Mouse (Mus musculus): ENCODE measurements around the gene Rcbtb2. TPM values are rescaled to one million over a fixed set of nuclear protein-coding genes. Genes with fewer than 3 reads are reported as not detected.

Rcbtb2 gene
- polyA plus RNA-seq, 1 experiment from 2014 or later: 140 TPM

DNA sequence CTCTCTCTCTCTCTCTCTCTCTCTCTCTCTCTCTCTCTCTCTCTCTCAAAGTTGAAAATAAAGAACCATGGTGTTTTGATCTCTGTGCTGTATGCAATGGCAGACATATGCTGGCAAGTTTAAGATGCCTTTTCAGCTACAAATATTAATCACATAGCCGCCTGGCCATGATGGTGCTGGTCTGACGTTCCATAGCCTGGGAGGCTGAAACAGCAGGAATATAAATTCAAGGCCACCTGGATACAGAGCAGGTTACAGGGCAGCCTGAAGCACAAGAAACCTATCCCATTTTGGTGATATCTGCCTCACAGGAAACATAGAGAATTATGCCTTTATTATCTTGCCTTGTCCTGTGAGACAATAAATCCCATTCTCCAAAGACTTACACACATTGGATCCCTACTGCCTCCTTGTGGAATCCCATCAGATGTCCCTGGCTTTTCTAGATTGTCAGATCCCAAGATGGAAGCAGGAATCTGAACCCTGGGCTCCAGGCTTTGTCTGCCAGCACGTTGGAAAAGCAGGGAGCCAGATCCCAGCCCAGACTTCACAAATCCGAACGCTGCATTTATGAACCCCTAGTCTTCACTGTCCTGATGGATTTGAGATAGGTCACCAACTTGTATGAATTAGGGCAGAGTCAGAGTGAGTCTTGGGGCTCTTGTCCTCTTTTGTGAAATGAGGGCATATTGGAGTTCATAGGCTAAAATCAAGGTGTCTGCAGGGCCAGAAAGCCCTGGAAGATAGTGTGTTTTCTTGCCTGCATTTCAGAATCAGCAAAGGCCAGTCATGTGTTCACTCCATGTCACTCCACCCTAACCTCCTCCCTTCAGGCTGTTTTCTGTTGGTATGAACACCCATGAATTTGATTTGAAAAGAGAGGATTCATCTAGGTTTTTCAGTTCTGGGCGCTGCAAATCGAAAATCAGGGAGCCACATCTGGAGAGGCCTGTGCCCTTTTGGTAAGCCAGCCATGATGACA lies 5.1 kb upstream of the Rcbtb2 start:
- Histone ChIP-seq H3K27ac (replicated peaks) (no peak overlapping the region), H3K4me1 (0 out of 2 replicates have a peak, but pooled peaks cover 7% of the 10 kb centered on the region), H3K4me2 (replicated peaks) (no peak overlapping the region), H3K9me3 (no peaks in the 10 kb centered on the region), H3K36me3 (no peaks in the 10 kb centered on the region), H3K27me3 (no peaks in the 10 kb centered on the region), H3K9ac (replicated peaks) (no peak overlapping the region), H3K4me3 (no peak overlapping the region)
- WGBS: 82% methylated on average over 7 of the region's 7 CpGs
- no peak for ATAC-seq (ENCODE audit: low FRiP score, low read depth)

DNA sequence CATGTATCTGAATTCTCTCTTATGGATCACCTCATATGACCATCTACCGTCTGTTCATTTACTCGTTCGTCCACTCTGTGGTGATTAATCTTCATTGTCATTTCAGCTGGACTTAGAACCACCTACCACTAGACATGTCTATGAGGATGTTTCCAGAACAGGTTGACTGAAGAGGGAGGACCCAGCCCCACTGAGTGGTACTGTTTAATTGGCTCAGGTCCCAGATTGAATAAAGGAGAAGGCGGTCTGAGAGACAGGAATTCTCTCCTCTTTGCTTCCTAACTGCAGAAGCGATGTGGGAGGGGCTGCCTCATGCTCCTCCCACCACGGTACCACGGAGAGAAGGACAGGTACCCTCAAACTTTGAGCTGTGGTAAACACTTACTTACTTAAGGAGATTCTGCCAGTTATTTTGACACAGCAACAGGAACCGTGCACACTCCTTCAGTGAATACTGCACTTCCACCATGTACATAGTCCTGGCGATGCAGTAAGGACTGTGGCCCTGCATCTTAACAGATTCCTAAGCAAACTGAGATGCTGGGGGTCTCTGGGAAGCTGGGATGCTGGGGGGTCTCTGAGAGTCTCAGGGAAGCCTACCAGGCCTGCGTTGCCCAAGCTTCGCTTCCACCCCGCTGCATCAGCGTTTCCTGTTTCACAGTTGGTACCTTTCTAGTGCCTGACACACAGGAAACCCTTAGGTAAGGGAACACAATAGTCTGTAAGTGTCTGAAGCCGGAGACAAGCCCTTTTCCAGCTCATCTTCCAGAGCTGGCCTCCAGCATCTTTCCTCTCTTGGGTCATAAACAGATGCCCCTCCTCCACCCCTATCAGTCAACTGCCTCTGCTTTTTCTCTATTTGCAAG lies 4.1 kb upstream of the Rcbtb2 start:
- Histone ChIP-seq H3K27ac (replicated peaks) (no peak overlapping the region), H3K4me2 (replicated peaks) (no peak overlapping the region), H3K4me3 (no peak overlapping the region), H3K9ac (replicated peaks) (no peak overlapping the region), H3K36me3 (no peaks in the 10 kb centered on the region), H3K4me1 (0 out of 2 replicates have a peak, but pooled peaks cover 7% of the 10 kb centered on the region), H3K27me3 (no peaks in the 10 kb centered on the region), H3K9me3 (no peaks in the 10 kb centered on the region)
- no peak for ATAC-seq (ENCODE audit: low FRiP score, low read depth)
- WGBS: 77% methylated on average over 14 of the region's 14 CpGs

DNA sequence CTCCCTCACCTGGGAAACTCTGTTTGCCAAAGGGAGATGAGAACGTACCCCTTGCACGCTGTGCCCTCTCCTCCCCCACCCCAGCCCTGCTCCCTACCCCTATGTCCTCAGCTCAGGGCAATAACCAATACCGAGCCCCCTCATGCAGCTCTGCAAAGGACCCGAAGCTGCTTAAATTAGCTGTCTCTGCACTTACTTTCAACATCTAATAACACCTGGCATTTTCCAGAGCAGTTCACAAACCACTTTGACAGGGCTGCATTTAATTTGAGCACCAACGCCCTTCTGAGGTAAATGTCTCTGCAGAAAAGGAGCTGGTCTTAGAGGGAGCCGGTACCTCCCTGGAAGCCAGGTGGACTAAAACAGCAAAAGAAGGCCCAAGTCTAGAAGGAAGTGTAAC lies 3.4 kb upstream of the Rcbtb2 start:
- 61% methylated on average over 6 of the region's 6 CpGs for WGBS
- ATAC-seq (ENCODE audit: low FRiP score, low read depth): no peak
- H3K4me3 ChIP-seq: no peak overlapping the region

DNA sequence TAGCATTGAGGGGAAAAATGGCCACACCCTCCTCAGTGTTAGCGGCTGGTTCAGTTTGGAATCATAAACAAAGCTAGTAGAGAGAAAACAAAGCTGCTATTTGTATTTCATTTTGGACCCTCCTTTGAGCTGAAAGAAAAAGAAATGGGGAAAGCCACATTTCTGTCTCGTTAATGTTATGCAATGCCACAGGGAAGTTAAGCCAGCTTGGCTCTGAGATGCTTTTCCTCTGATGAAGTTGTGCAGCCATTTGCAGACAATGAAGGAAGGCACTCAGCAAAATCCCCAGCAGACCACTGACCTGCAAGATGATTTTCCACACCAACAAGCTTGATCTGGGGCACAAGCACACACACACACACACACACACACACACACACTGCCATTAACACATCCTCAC lies 2.9 kb upstream of the Rcbtb2 start:
- Histone ChIP-seq H3K9me3 (no peaks in the 10 kb centered on the region), H3K4me1 (0 out of 2 replicates have a peak, but pooled peaks cover 7% of the 10 kb centered on the region), H3K36me3 (no peaks in the 10 kb centered on the region), H3K9ac (replicated peaks) (no peak overlapping the region), H3K4me2 (replicated peaks) (no peak overlapping the region), H3K27ac (replicated peaks) (no peak overlapping the region), H3K4me3 (no peak overlapping the region), H3K27me3 (no peaks in the 10 kb centered on the region)
- no peak for ATAC-seq (ENCODE audit: low FRiP score, low read depth)
- 45% methylated on average over 2 of the region's 2 CpGs for WGBS

More for the DNA sequence above, 3.4 kb upstream of the Rcbtb2 start:
- no peak overlapping the region for H3K9ac ChIP-seq (replicated peaks)
- no peaks in the 10 kb centered on the region for H3K36me3 ChIP-seq
- H3K9me3 ChIP-seq: no peaks in the 10 kb centered on the region
- H3K27ac ChIP-seq (replicated peaks): no peak overlapping the region
- no peak overlapping the region for H3K4me2 ChIP-seq (replicated peaks)
- 0 out of 2 replicates have a peak, but pooled peaks cover 7% of the 10 kb centered on the region for H3K4me1 ChIP-seq
- H3K27me3 ChIP-seq: no peaks in the 10 kb centered on the region

DNA sequence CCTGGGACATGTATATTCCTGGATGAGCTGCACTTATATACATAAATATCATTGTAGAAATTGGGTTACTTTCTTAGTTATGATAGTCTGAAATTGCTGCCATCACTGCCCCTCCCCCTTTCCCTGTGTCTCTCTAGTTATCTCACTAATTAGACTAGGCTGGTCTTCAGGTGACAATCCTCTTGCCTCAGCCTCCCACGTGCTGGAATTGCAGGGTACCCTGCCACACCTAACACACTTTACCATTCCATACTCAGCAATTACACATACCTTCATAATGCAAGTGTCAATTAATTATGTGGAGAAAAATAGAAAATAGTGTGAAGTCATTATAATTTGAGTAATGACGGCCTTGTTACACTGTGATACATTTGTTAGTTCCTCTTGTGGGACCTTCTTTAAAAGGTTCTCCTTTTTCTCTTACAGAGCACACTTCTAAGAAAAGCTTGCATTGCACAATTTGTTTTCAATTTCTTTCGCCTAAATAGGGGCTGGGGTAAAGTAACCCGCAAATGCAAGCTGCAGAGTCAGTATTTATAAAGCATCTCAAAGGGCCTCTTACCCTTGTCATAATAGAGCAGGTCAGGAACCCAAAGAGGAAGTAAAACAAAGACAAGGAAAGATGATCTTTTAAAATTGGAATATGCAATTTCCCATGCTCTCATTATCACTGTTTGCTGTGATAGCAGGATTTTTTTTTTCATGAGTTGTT lies 470 bp upstream of the Rcbtb2 start:
- no peak overlapping the region for H3K4me2 ChIP-seq (replicated peaks)
- H3K4me3 ChIP-seq: no peak overlapping the region
- no peaks in the 10 kb centered on the region for H3K27me3 ChIP-seq
- no peak overlapping the region for H3K9ac ChIP-seq (replicated peaks)
- no peak overlapping the region for H3K27ac ChIP-seq (replicated peaks)
- 66% methylated on average over 4 of the region's 4 CpGs for WGBS
- no peaks in the 10 kb centered on the region for H3K9me3 ChIP-seq
- 0 out of 2 replicates have a peak, but pooled peaks cover 7% of the 10 kb centered on the region for H3K4me1 ChIP-seq
- no peak for ATAC-seq (ENCODE audit: low FRiP score, low read depth)
- H3K36me3 ChIP-seq: no peaks in the 10 kb centered on the region

DNA sequence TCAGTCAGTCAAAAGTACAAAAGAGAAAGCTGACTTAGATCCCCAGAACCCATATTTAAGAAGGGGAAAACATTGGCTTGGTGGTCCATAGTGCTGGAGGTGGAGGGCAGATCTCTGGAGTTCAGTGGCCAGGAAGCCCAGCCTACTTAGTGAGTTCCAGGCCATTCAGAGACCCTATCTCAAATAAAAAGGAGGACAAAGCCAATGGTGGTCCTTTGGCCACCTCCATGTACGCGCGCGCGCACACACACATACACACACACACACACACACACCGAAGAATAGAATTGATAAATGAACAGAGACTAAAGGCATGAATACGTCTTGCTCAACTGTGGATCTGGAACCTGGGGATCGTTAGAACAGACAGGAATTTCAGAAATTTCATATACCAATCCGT lies 544 bp downstream of the Rcbtb2 start:
- Histone ChIP-seq H3K4me3 (no peak overlapping the region), H3K36me3 (no peaks in the 10 kb centered on the region), H3K9me3 (no peaks in the 10 kb centered on the region), H3K9ac (replicated peaks) (no peak overlapping the region), H3K4me1 (0 out of 2 replicates have a peak, but pooled peaks cover 7% of the 10 kb centered on the region), H3K4me2 (replicated peaks) (no peak overlapping the region), H3K27me3 (no peaks in the 10 kb centered on the region), H3K27ac (replicated peaks) (no peak overlapping the region)
- ATAC-seq (ENCODE audit: low FRiP score, low read depth): no peak
- WGBS: 93% methylated on average over 9 of the region's 9 CpGs

DNA sequence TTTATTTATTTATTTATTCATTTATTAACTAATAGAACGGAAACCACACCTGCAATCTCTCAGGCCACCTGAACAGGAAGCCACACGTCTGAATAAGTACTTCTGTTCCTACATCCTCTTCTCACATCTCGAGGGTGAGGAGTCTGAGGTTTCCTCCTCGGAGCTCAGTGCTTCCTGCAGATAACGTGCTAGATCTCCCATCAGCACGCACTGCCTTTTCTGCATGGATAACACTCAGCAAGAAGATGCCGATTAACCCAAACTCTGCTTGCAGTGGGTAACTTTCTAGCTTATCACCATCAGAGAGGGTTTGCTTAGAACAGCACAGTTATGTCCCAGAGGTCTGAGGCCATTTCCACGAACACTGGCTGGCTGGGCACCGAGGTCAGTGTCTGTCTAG lies 949 bp downstream of the Rcbtb2 start:
- no peak overlapping the region for H3K9ac ChIP-seq (replicated peaks)
- no peaks in the 10 kb centered on the region for H3K9me3 ChIP-seq
- ATAC-seq (ENCODE audit: low FRiP score, low read depth): no peak
- WGBS: 84% methylated on average over 9 of the region's 9 CpGs
- no peaks in the 10 kb centered on the region for H3K27me3 ChIP-seq
- H3K36me3 ChIP-seq: no peaks in the 10 kb centered on the region
- H3K27ac ChIP-seq (replicated peaks): no peak overlapping the region
- H3K4me1 ChIP-seq: 0 out of 2 replicates have a peak, but pooled peaks cover 7% of the 10 kb centered on the region
- H3K4me3 ChIP-seq: no peak overlapping the region
- no peak overlapping the region for H3K4me2 ChIP-seq (replicated peaks)

DNA sequence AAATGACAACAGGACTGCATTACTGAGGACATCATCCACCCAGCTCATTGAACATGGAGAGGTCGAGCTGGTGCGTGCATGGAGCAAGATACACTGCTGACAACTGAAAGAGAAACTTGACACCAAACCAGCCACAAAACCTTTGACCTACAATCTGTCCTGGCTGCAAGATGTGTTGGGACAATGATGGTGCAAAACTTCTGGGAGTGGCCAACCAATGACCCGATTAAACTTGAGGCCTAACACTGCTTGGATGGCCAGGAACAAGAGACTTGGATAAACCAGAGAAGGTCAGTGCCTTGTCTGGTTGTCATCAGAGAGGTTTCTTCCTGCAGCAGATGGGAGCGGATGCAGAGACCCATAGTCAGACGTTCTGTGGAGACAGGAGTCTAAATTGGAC lies 7.7 kb downstream of the Rcbtb2 start:
- 68% methylated on average over 5 of the region's 5 CpGs for WGBS
- Histone ChIP-seq H3K27me3 (no peaks in the 10 kb centered on the region), H3K27ac (replicated peaks) (no peak overlapping the region), H3K4me2 (replicated peaks) (no peak overlapping the region), H3K4me1 (no peaks in the 10 kb centered on the region), H3K36me3 (no peaks in the 10 kb centered on the region), H3K9ac (replicated peaks) (no peak overlapping the region), H3K9me3 (no peaks in the 10 kb centered on the region), H3K4me3 (no peak overlapping the region)
- no peak for ATAC-seq (ENCODE audit: low FRiP score, low read depth)

DNA sequence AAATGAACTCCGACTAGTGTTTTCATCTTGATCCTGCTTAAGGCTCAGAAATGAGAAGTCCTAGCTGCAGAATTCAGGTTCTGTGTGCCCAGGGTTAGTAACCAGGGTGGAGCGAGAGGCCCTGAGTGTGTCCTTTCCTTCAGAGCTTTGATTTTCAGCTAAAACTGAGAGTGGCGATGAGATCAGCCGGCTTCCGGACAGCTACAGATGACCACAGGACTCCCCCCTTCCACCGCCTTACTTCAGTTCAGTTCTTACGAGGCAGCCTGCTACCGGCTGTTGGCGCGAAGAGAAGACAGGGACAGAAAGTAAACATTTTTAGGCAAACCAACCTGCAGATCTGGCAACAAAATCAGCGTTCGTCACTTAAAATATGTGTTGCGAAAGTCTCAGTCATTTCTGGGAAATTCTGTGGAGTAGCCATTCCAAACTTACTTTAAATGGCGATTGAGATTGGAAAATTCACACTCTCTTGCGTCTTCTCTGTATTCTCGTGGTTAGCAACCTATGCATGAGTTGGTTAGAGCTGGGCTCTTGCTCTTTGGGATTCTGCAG lies 9.1 kb downstream of the Rcbtb2 start:
- Histone ChIP-seq H3K4me2 (replicated peaks) (no peak overlapping the region), H3K4me3 (no peak overlapping the region), H3K36me3 (no peaks in the 10 kb centered on the region), H3K4me1 (no peaks in the 10 kb centered on the region), H3K9ac (replicated peaks) (no peak overlapping the region), H3K9me3 (no peaks in the 10 kb centered on the region), H3K27me3 (no peaks in the 10 kb centered on the region), H3K27ac (replicated peaks) (no peak overlapping the region)
- ATAC-seq (ENCODE audit: low FRiP score, low read depth): no peak
- 88% methylated on average over 16 of the region's 16 CpGs for WGBS

DNA sequence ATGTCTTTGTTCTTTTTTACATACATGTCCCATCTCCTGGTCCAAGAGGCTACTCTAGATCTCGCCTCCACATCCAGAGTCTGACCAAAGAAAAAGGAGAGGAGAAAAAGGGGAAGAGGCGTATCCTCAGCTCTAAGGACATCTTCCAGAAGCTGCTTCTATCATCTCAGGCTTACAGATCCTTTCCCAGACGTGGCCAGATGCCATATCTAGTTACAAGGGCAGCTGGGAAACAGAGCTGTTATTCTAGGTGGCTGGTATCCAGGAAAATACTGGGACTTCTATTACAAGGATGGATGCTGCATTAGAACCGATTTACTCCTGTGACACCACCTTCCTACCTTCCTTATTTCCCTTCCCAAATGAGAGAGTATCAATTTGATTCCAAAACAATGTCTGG lies 9.9 kb downstream of the Rcbtb2 start:
- Histone ChIP-seq H3K4me2 (replicated peaks) (no peak overlapping the region), H3K27me3 (no peaks in the 10 kb centered on the region), H3K9me3 (no peaks in the 10 kb centered on the region), H3K9ac (replicated peaks) (no peak overlapping the region), H3K4me1 (no peaks in the 10 kb centered on the region), H3K4me3 (no peak overlapping the region), H3K36me3 (no peaks in the 10 kb centered on the region), H3K27ac (replicated peaks) (no peak overlapping the region)
- WGBS: 75% methylated on average over 4 of the region's 4 CpGs
- ATAC-seq (ENCODE audit: low FRiP score, low read depth): no peak

DNA sequence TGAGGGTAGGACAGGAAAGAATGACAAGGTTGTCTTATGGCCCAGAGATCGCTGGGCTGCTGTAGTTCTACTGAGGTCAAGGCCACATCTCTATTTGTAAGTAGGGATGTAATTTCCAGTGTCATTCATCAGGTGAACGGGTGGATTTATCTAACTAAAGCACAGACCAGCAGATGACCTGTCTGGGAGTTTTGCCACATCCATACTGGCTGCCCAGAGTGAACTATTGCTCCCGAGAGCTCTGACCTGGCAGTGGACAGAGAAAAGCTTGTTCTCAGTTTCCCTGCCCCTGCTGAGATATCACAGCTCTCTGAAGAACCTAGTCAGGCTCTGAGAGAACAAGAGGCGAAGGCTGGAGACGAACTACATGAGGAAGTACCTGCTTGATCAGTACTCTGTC lies 14.4 kb downstream of the Rcbtb2 start:
- Histone ChIP-seq H3K4me2 (replicated peaks) (no peak overlapping the region), H3K4me3 (no peak overlapping the region), H3K4me1 (peaks cover 7% of the 10 kb centered on the region; the same call in 1 of the 2 replicates), H3K36me3 (no peaks in the 10 kb centered on the region), H3K27ac (replicated peaks) (no peak overlapping the region), H3K9me3 (no peaks in the 10 kb centered on the region), H3K9ac (replicated peaks) (no peak overlapping the region), H3K27me3 (no peaks in the 10 kb centered on the region)
- WGBS: 83% methylated on average over 5 of the region's 5 CpGs
- no peak for ATAC-seq (ENCODE audit: low FRiP score, low read depth)

Data from midbrain, embryonic 12.5 days (tissue).